Mouse (Mus musculus): Measurements from ENCODE around the gene Nrk. TPM values are rescaled to one million over a fixed set of nuclear protein-coding genes. Genes with fewer than 3 reads are reported as not detected.

The Nrk gene
- polyA plus RNA-seq (2012; rRNA removed): 1.6 and 2.7 TPM in 2 replicates

GRCm38 (mm10) chrX:138914041-138914776, at the start of gene Nrk:
TSS of gene Nrk (plus strand) at chrX:138914430.

Other genes starting within 250 kb of the Nrk start
- 2.4 and 2.7 TPM in 2 replicates for gene Serpina7, start 170.8 kb downstream of the Nrk start, polyA plus RNA-seq (2012; rRNA removed)
- gene 4930513O06Rik, start 171.8 kb downstream of the Nrk start, polyA plus RNA-seq (2012; rRNA removed): 0.09 and 0.14 TPM in 2 replicates

Data from liver, embryonic 14 days (tissue).